Mouse (Mus musculus) heart, postnatal 4 days (tissue): ENCODE data around the gene Gm45711. TPM values are rescaled to one million over a fixed set of nuclear protein-coding genes. Genes with fewer than 3 reads are reported as not detected.
"Not testable (repeated sequence)": the region's sequence is repeated elsewhere in the genome, so short reads cannot be mapped to it uniquely, and the experiment has no call there.

Experiments used
- DNase-seq: peaks from one replicate; pipeline ENCODE4 v3.0.0; 2021
- total RNA-seq, 2 experiments: library from RNA; stranded (reverse); gene quantifications; 2 replicates each; pipeline ENCODE4 v1.2.3; 2021

Gm45711 gene
- total RNA-seq, 2 experiments from 2014 or later = not detected

- peak; percentile 32 for DNase-seq
Measured at GRCm38 (mm10) chr8:104313311-104313710, 3.4 kb upstream of the Gm45711 start.

- not testable (repeated sequence) for DNase-seq
Measured at GRCm38 (mm10) chr8:104312023-104312422, 2.1 kb upstream of the Gm45711 start.

DNA sequence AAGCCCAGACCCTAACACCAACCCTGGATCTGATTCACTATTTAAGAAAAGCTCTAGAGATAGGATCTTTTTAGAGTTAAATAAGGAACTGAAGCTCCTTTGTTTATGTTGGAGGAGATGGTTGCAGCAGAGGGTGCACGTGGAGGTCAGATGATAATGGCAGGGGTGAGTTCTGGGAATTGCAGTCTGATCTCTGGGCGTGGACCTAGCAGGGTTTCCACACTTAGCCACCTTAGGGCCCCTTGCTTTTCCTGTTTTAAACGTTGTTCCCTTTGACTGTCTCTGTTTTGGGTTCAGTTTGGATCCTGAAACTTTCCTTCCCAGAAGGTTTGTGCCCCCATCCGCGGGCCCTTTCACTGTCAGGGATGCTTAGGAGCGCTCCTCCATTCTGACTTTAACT is 1.5 kb downstream of the Gm45711 start:
- not testable (repeated sequence) for DNase-seq

GRCm38 (mm10) chr8:104304962-104305361 is 4.9 kb downstream of the Gm45711 start:
- DNase-seq = no peak

DNA sequence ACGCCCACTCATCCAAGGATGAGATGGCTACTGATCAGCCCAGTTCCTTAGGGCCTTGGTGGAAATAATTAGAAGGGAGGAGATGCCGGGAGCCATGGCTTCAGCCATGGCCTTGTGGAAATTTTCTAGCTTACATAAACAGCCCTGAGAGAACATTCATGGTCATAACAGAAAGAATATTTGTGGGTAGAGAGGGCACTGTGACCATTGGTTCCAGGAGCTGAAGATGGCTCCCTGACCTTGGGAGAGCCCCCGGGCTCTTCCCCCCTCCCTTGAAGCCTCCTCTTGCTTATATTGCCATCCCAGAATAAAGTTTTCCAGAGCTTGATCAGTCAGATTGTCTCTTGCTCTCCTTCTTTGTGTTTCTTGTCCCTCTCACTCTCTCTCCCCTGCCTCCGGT is 7.3 kb downstream of the Gm45711 start:
- not testable (repeated sequence) for DNase-seq

- DNase-seq = peak; percentile 23
Measured at GRCm38 (mm10) chr8:104301577-104301976, 8.3 kb downstream of the Gm45711 start.

DNA sequence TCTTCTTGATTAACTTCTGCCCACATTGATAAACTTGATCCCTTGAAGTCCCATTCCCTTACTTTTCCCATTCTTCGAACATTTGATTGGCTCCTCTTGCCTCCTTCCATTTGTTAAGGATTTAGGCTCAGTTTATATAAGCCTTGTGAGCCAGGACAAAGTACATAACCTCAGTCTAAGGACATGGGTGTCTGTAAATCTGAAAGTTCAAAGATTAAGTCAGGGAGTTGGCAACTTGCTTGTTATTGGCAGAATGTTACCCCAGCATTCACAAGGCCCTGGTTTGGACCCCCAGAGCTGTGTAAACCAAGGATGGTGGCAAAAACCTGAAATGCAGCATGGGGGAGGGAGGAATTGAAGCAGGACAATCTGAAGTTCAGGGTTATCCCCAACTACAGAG is 15.5 kb downstream of the Gm45711 start:
- DNase-seq = no peak

DNA sequence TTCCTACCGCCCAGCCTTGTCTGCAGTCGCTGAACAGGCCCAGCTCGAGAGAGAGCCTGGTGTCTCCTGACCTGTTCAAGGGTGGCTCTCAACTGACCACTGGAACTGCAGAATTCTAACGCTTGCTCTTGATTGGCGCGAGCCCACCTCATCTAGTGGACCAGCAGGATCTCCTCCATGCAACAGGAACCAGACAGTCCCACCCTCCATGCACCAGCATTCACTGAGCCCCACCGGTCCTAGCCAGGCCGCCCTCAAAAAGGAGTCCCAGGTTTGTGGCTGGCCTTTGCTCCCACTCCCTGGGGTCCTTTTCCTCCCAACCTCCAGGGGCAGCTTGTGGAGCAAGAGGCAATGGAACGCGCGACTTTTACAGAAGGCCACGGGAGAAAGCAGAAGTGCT is 16.8 kb downstream of the Gm45711 start, which contains the start of gene Cmtm2a:
Gene Cmtm2a (minus strand): TSS at position 101 of the 400 bp plus-strand sequence.
- DNase-seq = not testable (repeated sequence)

DNA sequence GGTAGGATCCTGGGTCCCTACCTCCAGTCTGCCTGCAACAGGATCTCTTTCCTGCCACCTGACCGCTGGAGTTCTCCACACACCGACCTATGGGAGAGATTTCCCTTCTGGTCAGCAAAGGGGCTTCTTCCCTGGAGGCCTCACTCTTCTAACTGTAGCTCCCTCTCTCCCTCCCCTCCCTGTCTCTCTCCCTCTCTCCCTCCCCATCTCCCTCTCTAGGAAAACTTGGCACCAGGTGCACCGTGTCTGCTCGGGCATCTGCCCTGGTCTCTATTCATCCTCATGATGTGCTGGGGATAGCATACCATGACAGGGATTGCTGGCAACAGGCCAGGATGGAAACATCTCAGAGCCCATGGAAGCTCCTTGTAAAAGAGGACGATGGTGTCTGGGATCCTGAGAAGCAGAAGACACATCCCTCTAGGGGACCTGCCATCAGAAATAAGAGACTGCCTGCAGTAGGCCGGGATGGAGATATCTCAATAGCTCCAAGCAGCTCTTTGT is 40.9 kb downstream of the Gm45711 start:
- DNase-seq = no peak

DNA sequence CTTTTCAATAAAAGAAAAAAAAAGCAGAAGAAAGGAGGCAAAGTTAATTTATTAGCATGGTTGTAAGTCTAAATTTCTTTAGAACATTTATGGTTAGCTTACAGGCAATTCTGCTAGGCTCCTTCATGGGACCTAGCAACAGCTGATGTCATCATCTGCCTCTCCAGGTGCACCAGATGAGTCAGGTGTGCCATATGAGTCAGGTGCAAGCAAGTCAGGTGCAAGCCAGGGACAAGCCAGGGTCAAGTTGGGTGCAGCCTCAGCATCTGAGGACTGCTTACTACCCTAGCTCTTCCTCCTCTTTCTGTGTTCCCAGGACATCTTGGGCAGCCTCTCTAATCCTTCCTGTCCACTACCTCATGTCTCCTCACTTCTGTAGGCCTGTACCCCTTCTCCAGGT is 41.5 kb downstream of the Gm45711 start:
- no peak for DNase-seq

- DNase-seq = not testable (repeated sequence)
Measured at GRCm38 (mm10) chr8:104264271-104264935, 45.5 kb downstream of the Gm45711 start.

DNA sequence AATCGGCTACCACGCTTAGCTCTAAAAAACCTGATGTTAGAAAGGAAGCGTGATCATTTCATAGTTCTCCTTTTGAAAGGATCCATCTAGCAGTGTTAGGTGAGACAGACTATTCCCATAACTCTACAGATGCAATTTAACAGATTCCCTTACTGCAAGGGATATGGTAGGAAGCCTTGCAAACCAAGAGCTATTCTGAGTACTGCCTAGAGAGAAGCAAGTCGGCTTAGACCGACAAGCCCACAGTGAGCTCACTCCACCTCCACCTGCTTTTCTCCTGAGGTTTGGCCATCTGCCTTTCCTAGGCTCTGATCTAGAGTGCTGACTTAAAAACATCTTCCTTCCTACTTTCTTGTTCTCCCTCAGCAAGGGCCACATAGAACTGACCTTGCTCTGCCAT is 48.1 kb downstream of the Gm45711 start:
- DNase-seq = not testable (repeated sequence)

DNA sequence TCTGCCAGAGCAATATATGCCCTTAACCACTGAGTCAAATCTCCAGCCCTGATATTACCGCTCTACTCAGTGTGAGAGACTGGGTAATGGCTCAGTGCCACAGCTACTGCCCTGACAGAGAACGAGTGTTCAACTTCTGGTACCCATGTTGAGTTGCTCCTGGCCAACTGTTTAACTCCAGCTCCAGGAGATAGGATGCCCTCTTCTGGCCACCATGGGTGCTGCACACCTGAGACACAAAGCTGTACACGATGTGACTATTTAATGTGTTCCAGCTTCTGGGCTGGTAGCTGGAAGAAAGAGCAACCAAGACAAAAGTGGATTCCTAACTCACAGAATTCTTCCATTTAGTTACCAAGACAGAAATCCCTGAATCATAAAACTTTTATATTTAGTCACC is 56.9 kb downstream of the Gm45711 start:
- no peak for DNase-seq

DNA sequence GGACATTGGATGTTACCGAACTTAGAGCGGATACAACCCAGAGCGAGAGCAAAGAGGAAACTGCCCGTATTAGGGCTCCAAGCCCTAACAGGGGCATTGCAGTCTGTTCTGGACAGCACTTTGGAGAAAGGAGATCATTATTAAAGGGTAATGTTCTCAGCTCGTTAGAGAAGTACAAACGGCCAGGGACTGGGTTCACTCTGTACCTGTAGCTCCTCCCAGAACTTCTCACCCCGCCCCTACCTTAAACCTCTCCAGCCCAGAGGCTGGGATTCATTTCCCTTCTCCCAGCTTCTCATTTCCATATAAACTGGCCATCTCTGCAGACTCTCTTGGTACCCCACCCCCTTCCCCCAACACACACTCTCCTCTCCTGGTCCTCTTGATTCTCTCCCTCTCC is 58.4 kb downstream of the Gm45711 start:
- no peak for DNase-seq

GRCm38 (mm10) chr8:104250439-104251367 is 59.2 kb downstream of the Gm45711 start, which contains the start of gene Cklf:
Gene Cklf, plus strand, starts transcription at chr8:104250861.
- peak; percentile 85 for DNase-seq

GRCm38 (mm10) chr8:104249442-104249996 is 60.4 kb downstream of the Gm45711 start:
- DNase-seq = no peak

DNA sequence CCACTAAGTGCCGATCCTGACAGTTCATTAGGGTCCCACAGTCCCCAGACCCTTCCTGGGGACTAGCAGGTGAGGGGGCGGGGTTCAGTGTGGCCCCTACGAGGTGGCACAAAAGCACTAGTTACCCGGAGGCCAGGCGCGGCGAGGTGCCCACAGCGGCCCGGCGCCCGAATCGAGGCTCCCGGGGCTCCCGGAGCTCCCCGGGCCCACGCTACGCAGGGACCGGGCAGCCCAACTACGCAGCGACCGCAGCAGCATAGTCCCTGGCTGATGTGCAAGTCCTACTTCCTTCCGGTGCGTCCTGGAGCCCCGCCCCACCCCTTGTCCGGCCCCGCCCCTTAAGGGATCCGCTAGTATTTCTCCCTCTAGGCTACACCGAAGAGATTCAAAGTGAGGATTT is 61.6 kb downstream of the Gm45711 start, which contains the start of gene Tk2:
Gene Tk2 (minus strand): TSS at position 283 of the 400 bp plus-strand sequence.
- DNase-seq = peak; percentile 82

- no peak for DNase-seq
Measured at GRCm38 (mm10) chr8:104247908-104248275, 62.0 kb downstream of the Gm45711 start.

GRCm38 (mm10) chr8:104247054-104247907 is 62.6 kb downstream of the Gm45711 start:
- no peak for DNase-seq

DNA sequence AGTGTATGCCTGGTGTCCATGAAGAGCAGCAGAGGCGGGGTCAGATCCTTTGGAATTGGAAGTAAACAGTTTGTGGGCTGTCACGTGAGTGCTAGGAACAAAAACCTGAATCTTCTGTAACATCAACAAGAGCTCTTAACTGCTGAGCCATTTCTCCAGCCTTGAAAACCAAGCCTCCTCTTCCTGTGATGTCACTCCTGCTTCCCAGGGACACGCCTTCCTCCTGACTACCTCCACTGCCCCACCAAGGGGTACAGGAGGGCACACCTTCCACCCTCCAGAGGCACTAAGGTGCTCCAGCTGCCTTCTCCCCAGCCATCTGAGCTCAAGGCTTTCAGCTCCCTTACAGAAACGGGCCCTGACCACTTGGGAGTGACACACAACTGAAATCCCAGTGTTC is 63.3 kb downstream of the Gm45711 start:
- no peak for DNase-seq

- DNase-seq = no peak
Measured at GRCm38 (mm10) chr8:104242038-104242644, 67.7 kb downstream of the Gm45711 start.
